Mouse (Mus musculus) CH12.LX (cell line): Measurements from ENCODE around the gene Zfyve27.

Source experiments
- POLR2A ChIP-seq: IDR thresholded peaks from 2 replicates; pipeline ENCODE4 v1.6.1; 2011; ENCODE audit warnings: low read depth, mild to moderate bottlenecking, improper control_type of control experiment, low read length
- SIN3A ChIP-seq: IDR thresholded peaks from 2 replicates; pipeline ENCODE4 v1.6.1; 2012; ENCODE audit warnings: low read length, improper control_type of control experiment, inconsistent platforms

- TF ChIP-seq POLR2A (no peak), SIN3A (no peak)
These were observed 15.6 kb downstream of the Zfyve27 start for GRCm38 (mm10) chr19:42179356-42179755.
